Mouse (Mus musculus) hindbrain, postnatal 0 days (tissue): ENCODE measurements at regions not wholly inside any gene's neighbourhood (a gene's known extent, or its start where the extent isn't known, plus 50 kb on each side); places are given as distances from the start of the nearest gene placed in this dataset.
A peak's percentile ranks its signal among the peaks of the same experiment; 100 is the strongest.

Experiments
- ATAC-seq: fragments of 200-750 bp; cut with Nextera tagmentation; 2 replicates; pipeline ENCODE4 v1.8.0; 2017; ENCODE audit warnings: mild to moderate bottlenecking, moderate TSS enrichment, moderate library complexity
- DNase-seq: peaks from one replicate; pipeline ENCODE4 v3.0.0-alpha.2; 2015; ENCODE audit warnings: low spot score
- H3K27ac ChIP-seq: fragments of 300-500 bp; sonication (generic); 2 replicates; pipeline ENCODE4 v1.5.1; 2014; ENCODE audit warnings: mild to moderate bottlenecking
- H3K27me3 ChIP-seq: fragments of 300-500 bp; sonication (generic); 2 replicates; pipeline ENCODE4 v1.6.1; 2014; ENCODE audit warnings: low read length, mixed read lengths; ENCODE audit not compliant: insufficient read depth
- H3K36me3 ChIP-seq: fragments of 300-500 bp; sonication (generic); 2 replicates; pipeline ENCODE4 v1.6.1; 2014; ENCODE audit warnings: low read length, mixed read lengths; ENCODE audit not compliant: insufficient read depth
- H3K4me1 ChIP-seq: fragments of 300-500 bp; sonication (generic); 2 replicates; pipeline ENCODE4 v1.6.1; 2014; ENCODE audit warnings: antibody characterized with exemption, low read length, mixed read lengths; ENCODE audit not compliant: insufficient read depth
- H3K4me2 ChIP-seq: fragments of 300-500 bp; sonication (generic); 2 replicates; pipeline ENCODE4 v1.6.1; 2014; ENCODE audit warnings: low read depth, mild to moderate bottlenecking, low read length, moderate library complexity, mixed read lengths
- H3K4me3 ChIP-seq: fragments of 300-500 bp; sonication (generic); 2 replicates; pipeline ENCODE4 v1.5.1; 2014; ENCODE audit warnings: low read length
- H3K9ac ChIP-seq: fragments of 300-500 bp; sonication (generic); replicated peaks from 2 replicates; pipeline ENCODE4 v1.6.1; 2014; ENCODE audit warnings: mild to moderate bottlenecking, low read length, moderate library complexity, mixed read lengths
- H3K9me3 ChIP-seq: fragments of 300-500 bp; sonication (generic); 2 replicates; pipeline ENCODE4 v1.6.1; 2016; ENCODE audit warnings: low read length, mixed read lengths
- CTCF ChIP-seq: IDR thresholded peaks from 2 replicates; pipeline ENCODE4 v1.5.1; 2016; ENCODE audit warnings: antibody characterized with exemption, control low read depth, low read depth
- WGBS: fragments of 180-500 bp; shearing (Covaris S2); extraction: QIAGEN DNeasy Blood & Tissue Kit; methylation state at CpG from one replicate; pipeline ENCODE4 v1.1.7; 2014; 5-methylcytosine and 5-hydroxymethylcytosine counted together

DNA sequence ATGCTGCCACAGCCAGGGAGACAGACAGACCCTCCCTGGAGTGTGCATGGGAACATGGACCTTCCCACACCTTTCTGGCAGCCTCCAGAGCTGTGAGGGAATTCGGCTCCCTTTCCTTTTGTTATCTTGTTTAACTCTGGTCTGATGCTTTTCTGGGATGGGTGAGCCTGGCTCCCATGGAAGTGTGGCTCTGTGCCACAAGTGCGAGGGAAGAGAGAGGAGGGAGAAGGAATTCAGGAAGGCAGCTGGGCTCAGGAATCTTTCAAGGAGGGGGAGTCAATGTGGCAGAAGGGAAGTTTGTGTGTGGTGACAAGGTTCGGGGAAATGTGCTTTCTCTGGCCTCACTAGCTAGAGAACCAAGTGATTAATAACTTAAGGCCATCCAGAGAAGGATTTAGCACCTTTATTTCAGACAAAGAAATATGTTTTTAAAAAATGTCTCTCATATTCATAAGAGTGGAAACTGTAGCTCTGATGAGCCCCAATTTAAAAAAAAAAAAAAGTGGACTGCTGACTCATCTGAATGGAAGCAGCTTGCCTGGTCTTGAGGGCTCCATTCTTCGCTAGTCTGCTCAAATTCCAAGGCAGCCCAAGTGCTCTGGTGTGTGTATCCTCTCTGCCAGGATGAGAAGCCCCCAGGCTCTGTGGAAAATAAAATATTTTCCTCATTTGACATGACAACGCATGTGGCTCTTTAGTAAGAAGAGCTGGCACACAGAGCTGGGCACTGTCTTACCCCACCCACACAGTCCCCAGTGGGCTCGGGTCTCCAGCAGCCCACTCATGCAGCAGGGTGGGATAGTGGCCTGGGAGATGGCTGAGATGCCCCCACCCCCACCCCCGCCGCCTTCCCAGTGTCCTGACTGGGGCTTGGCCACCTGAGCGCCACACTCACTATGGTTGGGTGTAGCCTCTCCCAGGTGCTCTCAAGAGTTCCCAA lies 129.1 kb downstream of the Gas1 start:
- TF ChIP-seq CTCF: no peak
- Histone ChIP-seq H3K9me3 (no peaks in the 10 kb centered on the region), H3K27ac (no peak overlapping the region), H3K36me3 (no peaks in the 10 kb centered on the region), H3K4me2 (no peak overlapping the region), H3K27me3 (no peaks in the 10 kb centered on the region), H3K4me3 (no peak overlapping the region), H3K4me1 (peaks cover 10% of the 10 kb centered on the region; the same call in 1 of the 2 replicates), H3K9ac (no peak overlapping the region)
- DNase-seq: no peak
- ATAC-seq: no peak
- WGBS: 57% methylated on average over 9 of the region's 9 CpGs

DNA sequence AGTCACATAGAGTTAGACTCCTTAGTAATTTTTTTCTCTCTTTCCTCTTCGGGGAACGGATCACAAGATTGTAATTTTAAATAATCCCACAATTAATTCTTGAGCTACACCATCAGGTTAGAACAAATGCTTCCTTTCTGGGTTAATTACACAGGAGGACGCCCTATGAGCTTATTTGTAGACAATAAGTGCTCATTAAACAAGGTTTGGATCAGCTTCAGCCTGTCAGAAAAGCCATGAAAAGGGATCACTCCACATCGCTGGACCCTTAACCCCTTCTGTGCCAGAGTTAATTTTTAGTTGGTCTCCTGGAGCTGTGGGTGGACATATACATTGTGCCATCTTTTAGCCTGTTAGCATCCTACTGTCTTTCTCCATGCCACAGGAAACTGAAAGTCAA lies 131.4 kb downstream of the Gas1 start:
- Histone ChIP-seq H3K27ac (no peak overlapping the region), H3K36me3 (no peaks in the 10 kb centered on the region), H3K9ac (no peak overlapping the region), H3K9me3 (no peaks in the 10 kb centered on the region), H3K4me1 (peaks cover 10% of the 10 kb centered on the region; the same call in 1 of the 2 replicates), H3K4me2 (no peak overlapping the region), H3K27me3 (no peaks in the 10 kb centered on the region), H3K4me3 (no peak overlapping the region)
- DNase-seq: no peak
- WGBS: 22% methylated on average over 4 of the region's 4 CpGs
- TF ChIP-seq CTCF: no peak; the same call in 1 of the 2 replicates
- no peak for ATAC-seq

DNA sequence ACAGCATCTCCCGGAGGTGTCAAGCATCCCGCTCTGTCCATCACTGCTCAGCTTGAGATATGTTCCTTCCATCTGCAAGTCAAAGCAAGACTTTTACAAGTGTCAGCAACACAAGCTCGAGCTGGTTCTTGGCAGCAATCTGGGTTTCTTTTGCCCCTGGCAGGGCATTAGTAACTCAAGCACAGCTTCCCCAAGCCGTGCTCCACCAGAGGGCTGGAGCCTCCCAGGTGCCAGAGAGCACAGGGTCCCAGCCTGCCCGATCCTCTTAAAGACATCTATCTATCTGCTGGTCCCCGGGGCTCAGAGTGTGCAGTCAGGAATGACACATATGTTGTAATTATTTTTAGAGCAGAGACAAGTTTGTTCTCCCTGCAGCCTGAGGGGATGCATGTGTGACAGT lies 132.3 kb downstream of the Gas1 start:
- no peaks in the 10 kb centered on the region for H3K27me3 ChIP-seq
- no peak overlapping the region for H3K27ac ChIP-seq
- no peaks in the 10 kb centered on the region for H3K36me3 ChIP-seq
- 20% methylated on average over 6 of the region's 6 CpGs for WGBS
- TF ChIP-seq CTCF: 0 out of 2 replicates have a peak, but pooled peaks have one; percentile 2
- no peak overlapping the region for H3K9ac ChIP-seq
- H3K4me2 ChIP-seq: no peak overlapping the region
- ATAC-seq (no peak), DNase-seq (no peak)
- no peak overlapping the region for H3K4me3 ChIP-seq
- peaks cover 10% of the 10 kb centered on the region; the same call in 1 of the 2 replicates for H3K4me1 ChIP-seq
- H3K9me3 ChIP-seq: no peaks in the 10 kb centered on the region

DNA sequence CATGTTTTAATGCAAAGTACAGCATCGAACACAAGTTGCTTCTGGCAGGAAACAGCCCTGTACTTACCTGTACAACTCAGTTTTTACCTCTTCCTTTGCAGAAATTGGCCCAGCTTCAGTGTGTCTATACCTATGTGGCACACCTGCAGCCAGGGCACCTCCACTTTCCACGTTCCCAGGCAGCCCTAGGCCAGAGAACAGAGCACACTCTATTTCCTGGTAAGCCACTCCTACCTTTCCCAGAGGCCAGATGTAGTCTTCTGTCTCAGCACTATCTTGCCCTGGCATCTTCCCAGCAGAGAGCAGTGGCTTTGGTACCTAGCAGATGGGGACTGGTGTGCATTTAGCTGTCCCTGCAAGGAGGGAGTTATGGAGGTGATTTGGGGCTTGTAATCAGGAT lies 134.7 kb downstream of the Gas1 start:
- H3K36me3 ChIP-seq: no peaks in the 10 kb centered on the region
- no peak overlapping the region for H3K9ac ChIP-seq
- no peaks in the 10 kb centered on the region for H3K9me3 ChIP-seq
- DNase-seq (no peak), ATAC-seq (no peak)
- no peak overlapping the region for H3K27ac ChIP-seq
- peaks cover 10% of the 10 kb centered on the region; the same call in 1 of the 2 replicates for H3K4me1 ChIP-seq
- no peaks in the 10 kb centered on the region for H3K27me3 ChIP-seq
- H3K4me2 ChIP-seq: no peak overlapping the region
- TF ChIP-seq CTCF: no peak
- WGBS: 82% methylated on average over 2 of the region's 2 CpGs
- H3K4me3 ChIP-seq: no peak overlapping the region

DNA sequence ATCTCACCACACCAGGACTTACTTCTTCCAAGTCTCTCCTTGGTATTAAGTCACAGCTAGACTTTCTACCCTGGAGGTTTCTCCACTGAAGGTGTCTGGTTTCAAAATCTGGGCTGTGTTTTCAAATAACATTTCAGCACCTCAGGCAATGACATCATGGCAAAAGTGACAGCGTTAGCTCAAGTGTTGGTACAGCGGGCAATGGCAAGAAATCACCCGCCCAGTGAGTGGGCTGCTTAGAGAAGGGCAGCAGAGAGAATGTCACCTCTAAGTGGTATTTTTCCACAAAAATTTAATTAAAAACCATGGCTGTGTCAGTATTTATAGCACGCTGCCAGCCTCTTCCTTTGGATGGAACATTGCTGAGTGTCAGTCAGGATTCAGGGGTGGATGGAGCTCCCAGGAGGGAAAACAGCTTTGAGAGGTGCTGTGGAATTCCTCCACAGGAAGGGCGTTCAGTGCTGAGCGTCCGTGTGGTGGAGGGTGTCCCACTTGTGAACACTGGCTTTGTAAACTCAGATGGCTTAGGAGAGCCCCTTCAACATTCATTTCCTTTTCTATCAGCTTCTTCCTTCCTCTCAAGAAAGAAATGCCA lies 141.5 kb downstream of the Gas1 start:
- Histone ChIP-seq H3K4me2 (no peak overlapping the region), H3K27ac (no peak overlapping the region)
- WGBS: 88% methylated on average over 7 of the region's 7 CpGs

DNA sequence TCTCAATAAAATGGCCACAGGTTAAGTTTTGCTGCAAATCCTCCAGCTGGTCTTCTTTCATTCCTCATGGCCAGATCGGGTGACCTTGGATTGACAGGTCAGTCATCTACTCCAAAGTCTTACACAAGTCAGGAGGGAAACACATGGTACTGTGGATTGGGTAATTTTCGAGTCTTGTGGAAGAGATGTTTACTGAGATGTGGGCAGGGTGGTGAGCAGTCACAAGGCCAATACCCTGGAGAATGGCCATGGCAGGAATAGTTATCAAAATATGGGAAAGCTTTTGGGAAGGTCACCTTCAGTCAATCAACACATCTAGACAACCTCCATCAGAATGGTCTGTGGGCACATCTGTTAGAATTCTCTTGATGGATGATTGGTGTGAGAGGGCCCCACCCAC lies 144.0 kb downstream of the Gas1 start:
- H3K36me3 ChIP-seq: no peaks in the 10 kb centered on the region
- no peak for TF ChIP-seq CTCF
- H3K9ac ChIP-seq: no peak overlapping the region
- H3K4me2 ChIP-seq: no peak overlapping the region
- DNase-seq: no peak
- H3K27me3 ChIP-seq: no peaks in the 10 kb centered on the region
- no peak overlapping the region for H3K27ac ChIP-seq
- 85% methylated on average over 2 of the region's 2 CpGs for WGBS
- 0 out of 2 replicates have a peak, but pooled peaks cover 3% of the 10 kb centered on the region for H3K4me1 ChIP-seq
- no peak overlapping the region for H3K4me3 ChIP-seq
- H3K9me3 ChIP-seq: no peaks in the 10 kb centered on the region
- ATAC-seq: no peak

More for the DNA sequence above, 141.5 kb downstream of the Gas1 start:
- no peak overlapping the region for H3K9ac ChIP-seq
- TF ChIP-seq CTCF: no peak
- no peaks in the 10 kb centered on the region for H3K27me3 ChIP-seq
- no peak overlapping the region for H3K4me3 ChIP-seq
- H3K9me3 ChIP-seq: no peaks in the 10 kb centered on the region
- DNase-seq: no peak
- no peak for ATAC-seq
- H3K4me1 ChIP-seq: no peaks in the 10 kb centered on the region
- no peaks in the 10 kb centered on the region for H3K36me3 ChIP-seq

DNA sequence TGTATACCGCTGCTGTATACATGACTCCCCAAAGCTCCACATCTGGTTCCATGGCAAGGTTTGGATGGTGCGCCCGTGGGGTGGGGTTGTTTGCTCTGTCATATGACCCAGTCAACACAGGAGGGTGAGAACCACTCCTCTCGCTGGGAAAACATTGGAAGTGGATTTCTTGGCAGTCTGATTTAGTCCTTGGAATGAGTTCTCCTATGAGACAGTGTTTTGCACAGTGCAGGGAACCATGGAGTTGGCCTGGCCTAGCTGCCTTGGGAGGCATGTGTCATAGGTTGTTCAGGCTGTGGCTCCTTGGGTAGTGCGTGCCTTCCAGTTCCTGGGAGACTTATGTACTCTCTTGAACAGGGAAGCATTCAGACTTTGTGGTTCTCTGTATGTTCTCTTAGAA lies 144.6 kb downstream of the Gas1 start:
- 93% methylated on average over 5 of the region's 5 CpGs for WGBS
- Histone ChIP-seq H3K9me3 (no peaks in the 10 kb centered on the region), H3K27ac (no peak overlapping the region), H3K36me3 (no peaks in the 10 kb centered on the region), H3K4me1 (0 out of 2 replicates have a peak, but pooled peaks cover 3% of the 10 kb centered on the region), H3K9ac (no peak overlapping the region), H3K27me3 (no peaks in the 10 kb centered on the region), H3K4me3 (no peak overlapping the region), H3K4me2 (no peak overlapping the region)
- DNase-seq (no peak), ATAC-seq (no peak)
- no peak for TF ChIP-seq CTCF
